Mouse (Mus musculus): ENCODE measurements around the gene Plpp3. TPM values are rescaled to one million over a fixed set of nuclear protein-coding genes. Genes with fewer than 3 reads are reported as not detected.

Plpp3 gene
- total and polyA plus RNA-seq, 3 experiments, result not detected

DNA sequence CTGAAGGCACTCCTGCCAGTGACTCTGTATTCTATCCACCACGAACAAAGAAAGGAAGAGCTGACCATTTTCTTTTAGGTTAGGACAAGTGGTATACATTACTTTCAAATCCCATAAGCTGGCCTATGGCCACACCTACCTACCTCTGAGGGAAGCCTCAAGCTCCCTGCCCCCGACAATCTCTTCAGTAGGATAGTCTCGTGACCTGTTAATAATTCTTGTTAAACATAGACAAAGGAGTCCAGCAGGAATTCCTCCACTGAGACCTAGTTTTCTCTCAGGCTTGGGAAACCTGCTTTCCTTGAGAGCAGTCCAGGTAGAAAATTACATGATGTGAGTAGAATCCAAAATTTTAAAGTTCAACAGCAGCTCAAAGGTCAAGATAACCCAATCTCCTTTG lies 93.8 kb downstream of the Plpp3 start:
- no peaks in the 10 kb centered on the region for H3K4me1 ChIP-seq (ENCODE audit: control insufficient read depth in 1 of 2, insufficient read depth in 2 of 2, low read length in 2 of 2)
- no peaks in the 10 kb centered on the region for H3K9me3 ChIP-seq (replicated peaks; ENCODE audit: insufficient read depth, low read length)

GRCm38 (mm10) chr4:105252044-105252443 lies 94.9 kb downstream of the Plpp3 start:
- Histone ChIP-seq H3K79me2 (ENCODE audit: control insufficient read depth, insufficient read depth, low read length, poor library complexity) (no peaks in the 10 kb centered on the region), H3K27me3 (ENCODE audit: control insufficient read depth in 1 of 2, insufficient read depth in 2 of 2, low read length in 2 of 2) (no peaks in the 10 kb centered on the region), H3K9ac (ENCODE audit: control insufficient read depth, low read depth, low read length, poor library complexity, severe bottlenecking) (no peak overlapping the region), H3K4me3 (ENCODE audit: control insufficient read depth in 1 of 2, insufficient read depth in 1 of 2, low read depth in 2 of 2, low read length in 2 of 2) (no peak overlapping the region), H3K36me3 (ENCODE audit: control insufficient read depth in 1 of 2, insufficient read depth in 2 of 2, low read length in 2 of 2) (no peaks in the 10 kb centered on the region), H3K4me1 (ENCODE audit: control insufficient read depth in 1 of 2, insufficient read depth in 2 of 2, low read length in 2 of 2) (no peaks in the 10 kb centered on the region), H3K9me3 (replicated peaks; ENCODE audit: insufficient read depth, low read length) (no peaks in the 10 kb centered on the region), H3K27ac (ENCODE audit: control insufficient read depth, low read depth, low read length) (no peak overlapping the region)
- no peak for TF ChIP-seq HCFC1 (IDR thresholded peaks at IDR 0.05; ENCODE audit: low read depth, low read length)
- no peak for TF ChIP-seq JUND (IDR thresholded peaks at IDR 0.05; ENCODE audit: low read depth, low read length)
- no peak for TF ChIP-seq MYC (IDR thresholded peaks at IDR 0.05; ENCODE audit: low read depth, low read length)
- no peak for TF ChIP-seq MXI1 (IDR thresholded peaks at IDR 0.05; ENCODE audit: low read depth, low read length)
- no peak for TF ChIP-seq EP300 (IDR thresholded peaks at IDR 0.05; ENCODE audit: low read depth in 1 of 2, low read length in 2 of 2)
- TF ChIP-seq MAZ (IDR thresholded peaks at IDR 0.05; ENCODE audit: low read depth, low read length), result no peak
- TF ChIP-seq E2F4 (IDR thresholded peaks at IDR 0.05; ENCODE audit: borderline replicate concordance, low read depth, low read length), result no peak
- TF ChIP-seq POLR2AphosphoS5 (IDR thresholded peaks at IDR 0.05; ENCODE audit: borderline replicate concordance, low read depth, low read length), result no peak
- no peak for TF ChIP-seq RCOR1 (IDR thresholded peaks at IDR 0.05; ENCODE audit: low read depth, low read length)
- TF ChIP-seq NELFE (IDR thresholded peaks at IDR 0.05; ENCODE audit: low read depth, low read length), result no peak
- TF ChIP-seq POLR2A (IDR thresholded peaks at IDR 0.05; ENCODE audit: control insufficient read depth in 1 of 2, insufficient read depth in 1 of 2, low read depth in 1 of 2, low read length in 2 of 2, poor library complexity in 1 of 2), result no peak
- TF ChIP-seq TCF12 (IDR thresholded peaks at IDR 0.05; ENCODE audit: low read depth, low read length), result no peak
- no peak for TF ChIP-seq UBTF (IDR thresholded peaks at IDR 0.05; ENCODE audit: borderline replicate concordance, insufficient read depth, low read depth, low read length)
- TF ChIP-seq ZC3H11A (IDR thresholded peaks at IDR 0.05; ENCODE audit: low read depth, low read length), result no peak
- no peak for TF ChIP-seq SIN3A (IDR thresholded peaks at IDR 0.05; ENCODE audit: low read length)
- no peak for TF ChIP-seq RAD21 (IDR thresholded peaks at IDR 0.05; ENCODE audit: low read depth, low read length)
- TF ChIP-seq GABPA (IDR thresholded peaks at IDR 0.05; ENCODE audit: low read depth, low read length), result no peak
- no peak for TF ChIP-seq NRF1 (IDR thresholded peaks at IDR 0.05; ENCODE audit: insufficient read depth, low read depth, low read length, poor library complexity, severe bottlenecking)
- DNase-seq (ENCODE audit: low read depth, low spot score), result no peak

More for the DNA sequence above, 93.8 kb downstream of the Plpp3 start:
- DNase-seq (ENCODE audit: low read depth, low spot score), result no peak
- Histone ChIP-seq H3K79me2 (ENCODE audit: control insufficient read depth, insufficient read depth, low read length, poor library complexity) (no peaks in the 10 kb centered on the region), H3K4me3 (ENCODE audit: control insufficient read depth in 1 of 2, insufficient read depth in 1 of 2, low read depth in 2 of 2, low read length in 2 of 2) (no peak overlapping the region), H3K36me3 (ENCODE audit: control insufficient read depth in 1 of 2, insufficient read depth in 2 of 2, low read length in 2 of 2) (no peaks in the 10 kb centered on the region), H3K9ac (ENCODE audit: control insufficient read depth, low read depth, low read length, poor library complexity, severe bottlenecking) (no peak overlapping the region), H3K27me3 (ENCODE audit: control insufficient read depth in 1 of 2, insufficient read depth in 2 of 2, low read length in 2 of 2) (no peaks in the 10 kb centered on the region), H3K27ac (ENCODE audit: control insufficient read depth, low read depth, low read length) (no peak overlapping the region)
- TF ChIP-seq ZC3H11A (IDR thresholded peaks at IDR 0.05; ENCODE audit: low read depth, low read length), result no peak
- TF ChIP-seq ETS1 (IDR thresholded peaks at IDR 0.05; ENCODE audit: low read depth, low read length), result no peak
- no peak for TF ChIP-seq MYC (IDR thresholded peaks at IDR 0.05; ENCODE audit: low read depth, low read length)
- no peak for TF ChIP-seq USF1 (IDR thresholded peaks at IDR 0.05; ENCODE audit: low read depth, low read length)
